Mouse (Mus musculus): ENCODE results near the gene Cpe. TPM values are rescaled to one million over a fixed set of nuclear protein-coding genes. Genes with fewer than 3 reads are reported as not detected.

The Cpe gene
- polyA plus RNA-seq, 2 experiments from 2014 or later, result 3.1 to 3.5 TPM

DNA sequence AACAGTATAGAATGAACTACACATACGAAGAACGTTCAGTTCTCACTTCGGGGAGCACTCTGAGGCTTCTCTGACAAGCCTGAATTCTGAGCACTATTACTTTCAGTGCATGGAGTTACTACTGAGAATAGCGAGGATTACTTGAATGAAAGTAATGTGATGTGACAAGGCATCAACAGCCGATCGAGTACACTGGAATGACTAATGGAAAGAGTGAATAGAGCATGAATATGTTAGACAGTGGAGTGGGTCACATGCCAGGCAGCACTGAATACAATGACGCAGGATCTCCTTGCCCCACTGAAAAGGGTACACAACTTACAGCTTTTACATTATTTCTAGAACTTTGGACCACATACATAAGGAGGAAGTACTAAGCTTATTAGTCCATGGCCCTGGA lies 149.4 kb downstream of the Cpe start:
- no peak for ATAC-seq

Other genes with a start within 250 kb of the Cpe start
- 10 to 100 TPM; 62.3 to 76.9 TPM for gene Msmo1, start 40.7 kb upstream of the Cpe start, polyA plus RNA-seq (2017; shearing (Covaris generic))
- 1 to 10 TPM; 4.6 to 6.3 TPM for gene Klhl2, start 157.0 kb upstream of the Cpe start, polyA plus RNA-seq (2017; shearing (Covaris generic))

Data from activated CD4-positive, CD25-positive, alpha-beta regulatory T cell, adult 4 months (primary cell).